Mouse (Mus musculus) urinary bladder, adult 2 months (tissue): ENCODE data around the gene Tmem37. TPM values are rescaled to one million over a fixed set of nuclear protein-coding genes. Genes with fewer than 3 reads are reported as not detected.

Experiments
- DNase-seq: peaks from one replicate; pipeline ENCODE4 v3.0.0; 2022; ENCODE audit warnings: low spot score
- polyA plus RNA-seq: library from polyadenylated mRNA; depleted of rRNA; stranded (reverse); fragments of >200 nt; gene quantifications from 2 replicates; pipeline ENCODE4 v1.2.3, GENCODE M21; 2012; rRNA removed

The Tmem37 gene
- polyA plus RNA-seq: 6.6 and 7.6 TPM in 2 replicates

DNA sequence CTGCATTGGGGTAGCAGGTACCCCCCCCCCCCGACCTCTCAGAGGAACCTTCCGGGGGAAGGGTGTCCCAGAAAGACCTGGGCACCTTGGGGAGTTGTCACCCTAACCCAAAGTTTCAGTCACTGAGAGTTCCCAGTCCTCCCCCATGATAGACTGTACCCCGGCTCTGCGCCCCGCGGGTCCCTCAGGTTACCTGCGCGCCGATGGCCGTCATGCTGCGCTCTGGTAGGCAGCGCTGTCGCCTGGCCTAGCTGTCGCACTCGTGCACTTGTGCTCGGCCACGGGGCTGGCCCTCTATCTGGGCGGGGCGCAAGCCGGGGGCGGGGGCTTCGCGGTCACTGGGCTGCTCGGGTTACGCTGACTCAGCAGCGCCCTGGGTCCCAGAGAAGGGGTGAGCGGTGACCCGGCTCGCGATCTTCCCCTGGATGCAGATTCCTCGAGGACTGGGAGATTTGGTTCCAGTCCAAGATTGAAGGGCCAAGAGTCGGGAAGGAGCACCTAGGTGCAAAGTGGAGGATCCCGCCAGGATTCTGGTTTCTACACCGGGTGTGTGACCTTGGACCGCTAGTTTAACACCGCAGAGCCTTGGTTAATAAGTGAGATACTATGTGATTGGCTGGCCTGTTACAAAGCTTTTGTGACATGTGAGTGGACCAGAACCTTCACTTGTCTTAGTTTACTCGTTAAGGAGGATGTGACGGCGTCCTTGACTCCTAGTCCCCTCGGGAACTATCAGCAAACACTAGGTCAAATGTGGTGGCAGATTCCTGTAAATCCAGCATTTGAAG lies at the start of gene Tmem37:
TSS of gene Tmem37 (minus strand) at position 556 of the 788 bp plus-strand sequence.
- DNase-seq: peak; percentile 53

DNA sequence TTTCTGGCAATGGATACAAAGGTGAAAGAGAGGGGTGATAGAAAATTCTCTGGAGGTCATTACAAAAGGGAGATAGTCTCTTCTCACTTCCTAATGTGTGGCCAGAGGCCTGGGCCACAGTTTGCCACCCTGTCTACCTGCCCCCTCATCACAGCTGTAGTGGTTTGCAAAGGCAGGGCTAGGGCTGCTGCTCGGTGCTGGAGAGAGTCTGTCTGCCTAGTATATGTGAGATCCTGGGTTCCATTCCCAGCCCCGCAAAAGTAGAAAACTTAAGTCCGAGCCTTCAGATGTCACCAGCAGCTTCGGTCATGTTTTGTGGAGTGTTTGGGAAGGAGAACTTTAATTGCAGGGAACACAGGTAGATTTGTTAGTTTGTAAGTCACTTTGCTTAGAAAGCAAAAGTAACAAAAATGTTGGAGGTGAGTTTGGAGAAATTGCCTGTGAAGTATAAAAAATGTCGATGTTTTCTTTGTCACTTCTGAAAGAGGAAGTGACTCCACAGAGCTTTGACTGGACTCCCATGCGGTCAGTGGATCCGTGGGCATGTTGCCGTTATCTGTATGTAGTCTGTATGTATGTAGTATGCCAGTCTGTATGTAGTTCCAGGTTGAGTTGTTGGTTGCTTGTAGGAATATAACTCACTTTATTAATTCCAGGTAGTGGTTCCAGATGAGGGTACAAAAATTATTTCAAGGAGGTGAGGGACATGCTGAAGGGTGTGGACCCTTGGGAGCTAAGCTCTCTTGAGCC lies 48.9 kb upstream of the Tmem37 start:
- DNase-seq: no peak

DNA sequence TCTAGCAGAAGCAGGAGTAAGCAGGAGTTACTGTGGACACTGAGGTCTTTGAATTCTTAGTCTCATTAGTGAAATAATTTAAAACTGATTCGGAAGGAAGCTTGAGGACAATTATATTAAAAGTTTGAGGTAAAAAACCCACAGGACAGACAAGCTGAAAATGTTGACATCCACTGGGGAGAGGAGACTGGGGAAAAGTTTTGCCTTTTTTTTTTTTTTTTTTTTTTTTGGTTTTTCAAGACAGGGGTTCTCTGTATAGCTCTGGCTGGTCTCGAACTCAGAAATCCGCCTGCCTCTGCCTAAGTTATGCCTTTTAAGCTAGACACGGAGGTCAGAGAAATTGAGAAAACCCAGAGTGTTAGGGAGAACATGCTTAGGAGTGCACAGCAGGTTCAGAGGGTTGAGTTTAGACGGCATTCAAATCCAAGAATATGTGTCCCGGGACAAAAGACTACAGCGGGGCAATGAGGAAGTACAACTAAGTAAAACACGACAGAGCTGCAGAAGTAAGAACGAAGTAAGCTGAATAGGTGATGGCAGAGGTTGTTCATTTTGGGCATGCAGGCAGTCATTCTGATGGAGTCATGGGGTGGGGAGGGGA lies 48.2 kb upstream of the Tmem37 start:
- DNase-seq: no peak

DNA sequence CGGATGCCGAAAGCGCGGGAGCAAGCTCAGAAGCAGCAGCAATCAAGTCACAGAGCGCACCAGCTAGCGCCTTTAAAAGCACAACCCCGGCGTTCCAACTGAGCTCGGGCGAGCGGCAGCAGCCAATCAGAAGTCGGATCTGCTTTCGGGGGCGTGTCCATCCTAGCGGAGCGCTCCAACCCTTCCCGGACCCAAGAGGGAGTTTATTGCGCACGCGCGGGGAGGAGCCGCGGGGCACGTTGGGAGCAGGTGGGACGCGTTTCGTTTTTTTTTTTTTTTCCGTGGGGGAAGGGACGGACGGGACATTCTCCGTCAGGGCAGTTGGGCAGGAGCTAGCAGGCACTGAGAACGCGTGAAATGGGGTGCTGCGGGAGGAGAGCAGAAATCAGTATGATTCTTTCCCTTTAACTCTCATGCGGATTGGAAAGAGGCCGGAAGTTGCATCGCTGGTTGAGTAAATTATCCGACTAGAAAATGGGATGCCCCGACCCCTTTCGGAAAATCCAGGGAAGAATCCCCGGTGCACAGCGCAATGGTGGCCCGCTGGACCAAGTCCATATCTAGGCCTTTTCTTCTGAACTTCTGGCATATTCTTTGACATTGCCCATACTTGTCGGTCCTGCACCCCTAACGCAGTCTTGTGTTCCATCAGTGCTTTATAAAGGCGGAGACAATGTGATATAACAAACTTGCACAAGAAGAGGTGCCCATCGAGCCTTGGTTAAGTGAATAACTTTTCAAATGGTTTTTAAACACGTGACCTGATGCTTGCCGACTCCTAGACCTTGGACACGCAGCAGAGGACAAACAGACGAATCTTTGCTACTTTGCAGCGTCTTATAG lies 47.3 kb upstream of the Tmem37 start, which contains the start of the genes Dbi and 3110009E18Rik:
TSS of gene Dbi (minus strand) at position 110 of the 843 bp plus-strand sequence.
TSS of gene 3110009E18Rik (plus strand) at position 219 of the 843 bp plus-strand sequence.
- peak; percentile 85 for DNase-seq

DNA sequence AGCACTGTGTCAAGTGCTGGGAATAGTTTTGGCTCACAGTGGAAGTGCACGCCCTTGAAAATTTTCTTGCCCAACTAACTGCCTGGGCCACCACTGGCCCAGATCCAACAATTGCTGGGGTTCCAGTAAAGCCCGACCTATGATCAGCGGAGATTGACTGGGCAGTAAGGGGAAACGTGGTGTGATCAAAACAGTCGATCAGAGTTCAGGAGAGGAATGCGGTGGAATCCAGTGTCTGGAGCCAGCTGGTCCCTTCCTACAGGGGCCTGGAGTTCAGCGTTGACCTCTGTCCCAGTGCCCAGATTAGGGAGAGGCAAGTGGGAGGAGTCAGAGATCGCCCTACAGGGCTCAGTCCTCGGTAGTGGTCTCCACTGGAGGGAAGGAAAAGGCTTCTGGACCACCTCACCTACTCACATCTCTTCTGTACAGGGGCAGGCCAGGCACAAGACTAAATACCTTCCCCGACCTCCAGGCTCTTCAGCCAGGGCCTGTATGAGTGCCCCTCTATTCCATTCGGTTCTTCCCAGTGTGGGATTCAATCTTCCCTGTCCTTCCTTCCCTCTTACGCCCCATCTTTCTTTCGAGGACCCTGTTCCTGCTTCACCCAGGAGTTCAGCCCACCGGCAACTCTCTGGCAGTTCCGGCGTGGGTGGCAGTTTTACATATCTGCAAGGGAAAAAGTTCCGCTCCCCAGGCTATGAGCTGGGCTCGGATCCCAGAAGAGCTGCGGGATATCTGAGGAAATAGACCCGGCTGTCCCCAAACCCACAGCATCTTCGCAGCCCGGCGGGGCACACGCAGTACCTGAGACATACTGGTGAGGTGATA lies 46.5 kb upstream of the Tmem37 start:
- peak; percentile 32 for DNase-seq

DNA sequence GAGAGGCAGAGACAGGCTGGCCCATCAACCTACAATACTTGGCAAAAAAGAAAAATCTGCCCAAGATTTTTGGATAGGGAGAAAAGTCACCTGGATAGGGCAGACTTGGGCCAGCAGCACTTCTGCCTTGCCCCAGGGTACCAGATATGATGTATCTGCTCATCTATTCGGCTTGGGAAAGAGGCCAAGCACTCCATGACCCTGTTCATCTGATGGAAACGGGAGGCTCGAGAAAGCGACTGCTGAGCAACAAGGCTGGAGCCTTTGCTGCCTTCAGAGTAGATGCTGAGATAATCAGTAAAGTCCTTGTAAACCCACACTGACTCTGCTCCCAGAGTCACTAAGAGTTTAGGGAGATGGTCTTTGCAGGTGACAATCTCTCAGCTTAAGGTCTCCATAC lies 45.5 kb upstream of the Tmem37 start:
- DNase-seq: no peak

DNA sequence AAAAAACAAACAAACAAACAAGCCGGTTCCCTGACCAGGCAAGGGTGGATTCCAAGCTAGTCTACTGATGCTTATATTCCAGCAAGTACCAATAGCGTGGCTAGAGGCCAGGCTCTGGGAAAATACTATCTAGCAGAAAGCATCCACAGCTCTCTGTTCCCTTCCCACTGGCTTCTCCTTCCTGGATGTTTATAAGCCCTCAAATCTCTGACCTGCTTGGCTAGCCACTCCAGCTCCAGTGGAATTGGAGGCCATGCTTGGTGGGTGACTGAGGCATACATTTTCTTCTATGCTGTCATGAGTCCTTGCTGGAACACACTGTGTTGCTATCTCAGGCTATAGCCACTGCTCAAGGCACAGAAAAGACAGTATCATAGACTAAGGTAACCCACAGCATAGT lies 45.0 kb upstream of the Tmem37 start:
- DNase-seq: no peak

DNA sequence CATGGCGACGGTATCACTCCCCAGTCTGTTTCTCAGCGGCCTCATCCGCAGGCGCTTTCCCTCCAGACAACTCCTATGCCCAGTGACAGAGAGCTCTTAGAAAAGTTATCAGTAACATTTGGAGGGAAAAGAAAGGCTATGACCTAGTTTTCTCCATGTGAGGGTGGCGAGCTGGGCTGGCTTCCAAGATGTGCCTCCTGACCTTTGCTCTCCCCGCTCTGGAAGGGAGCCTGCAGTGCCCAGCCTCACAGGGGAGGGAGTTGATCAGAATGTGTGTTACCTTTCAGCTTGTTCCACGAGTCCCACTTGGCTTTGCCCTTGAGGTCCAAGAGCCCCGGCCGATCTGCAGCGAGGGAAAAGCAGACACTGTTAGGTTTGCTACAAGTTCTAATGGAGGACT lies 42.2 kb upstream of the Tmem37 start:
- no peak for DNase-seq

DNA sequence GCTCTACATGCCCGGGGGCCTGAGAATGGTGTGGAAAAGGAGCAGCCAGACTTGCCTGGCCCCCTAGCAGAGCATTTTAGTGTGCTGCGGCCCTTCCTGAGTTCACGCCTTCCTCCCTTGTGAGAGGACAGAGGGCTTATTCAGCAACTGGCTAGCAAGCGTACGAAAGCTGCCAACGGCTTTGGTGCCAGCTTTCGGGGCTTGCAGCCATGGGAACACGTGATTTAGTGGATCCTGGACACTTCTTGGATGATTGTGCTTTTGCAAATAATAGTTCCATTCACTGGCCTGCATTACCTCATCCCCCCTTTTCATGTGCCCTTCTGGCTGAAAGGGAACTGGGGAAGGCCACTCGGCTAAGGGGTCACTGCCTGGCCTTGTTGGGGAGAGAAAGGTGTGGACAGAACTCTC lies 41.8 kb upstream of the Tmem37 start:
- DNase-seq: no peak

DNA sequence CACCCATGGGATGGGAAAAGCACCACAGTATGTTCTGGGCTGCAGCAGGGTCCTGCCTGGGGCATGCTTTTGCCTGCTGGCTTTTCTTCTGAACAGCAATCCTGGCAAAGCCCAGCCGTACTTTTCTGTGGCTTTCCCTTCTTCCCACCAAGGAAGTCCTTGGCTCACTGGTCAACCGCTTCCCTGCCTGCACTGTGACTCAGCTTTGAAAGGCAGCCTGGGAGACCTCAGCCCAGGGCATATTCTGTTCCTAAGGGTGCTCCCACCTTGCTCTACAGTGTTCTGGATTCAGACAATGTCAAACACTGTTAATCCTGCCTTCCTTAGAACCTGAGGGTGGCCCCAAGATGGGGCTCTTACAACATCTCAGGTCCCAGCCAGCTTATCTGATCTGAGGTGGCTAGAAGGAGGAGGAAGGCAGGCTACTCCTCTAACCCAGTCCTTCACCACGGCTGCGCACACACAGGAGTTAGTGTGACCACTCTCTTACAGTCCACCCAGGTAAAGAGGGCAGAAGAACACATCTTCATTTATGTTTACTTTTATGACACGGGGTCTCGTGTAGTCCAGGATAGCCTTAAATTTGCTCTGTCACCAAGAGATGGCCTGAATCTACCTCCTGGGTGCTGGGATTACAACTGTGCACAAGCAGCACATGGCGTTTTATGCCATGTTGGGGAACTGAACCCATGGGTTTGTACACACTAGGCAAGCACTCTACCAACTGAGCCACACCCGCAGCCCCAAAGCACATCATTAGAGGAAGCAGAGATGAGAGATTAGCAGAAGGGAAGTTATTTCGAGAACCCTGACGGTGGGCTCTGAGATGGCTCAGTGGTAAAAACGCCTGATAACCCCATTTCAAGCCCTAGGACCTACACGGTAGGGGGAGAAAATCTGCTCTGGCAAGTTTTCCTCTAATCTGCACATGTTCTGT lies 38.6 kb upstream of the Tmem37 start:
- no peak for DNase-seq

DNA sequence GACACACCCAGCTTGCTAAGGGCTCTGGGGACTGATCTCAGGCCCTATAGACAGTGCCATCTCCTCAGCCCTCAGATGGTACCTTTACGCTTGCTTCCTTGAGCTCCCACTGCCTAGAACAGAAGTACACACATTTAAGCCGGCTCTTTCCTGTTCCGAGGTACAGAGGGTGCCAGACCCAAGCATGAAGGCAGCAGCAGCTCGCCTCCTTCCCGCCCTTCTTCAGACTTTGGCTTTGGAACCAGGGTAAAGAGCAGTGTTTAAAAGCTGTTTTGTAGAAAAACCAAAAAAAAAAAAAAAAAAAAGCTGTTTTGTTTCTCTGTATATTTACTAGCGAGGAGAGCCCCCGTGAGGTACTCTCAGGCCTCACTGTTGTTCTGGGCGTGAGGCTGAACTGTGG lies 37.9 kb upstream of the Tmem37 start:
- DNase-seq: no peak

DNA sequence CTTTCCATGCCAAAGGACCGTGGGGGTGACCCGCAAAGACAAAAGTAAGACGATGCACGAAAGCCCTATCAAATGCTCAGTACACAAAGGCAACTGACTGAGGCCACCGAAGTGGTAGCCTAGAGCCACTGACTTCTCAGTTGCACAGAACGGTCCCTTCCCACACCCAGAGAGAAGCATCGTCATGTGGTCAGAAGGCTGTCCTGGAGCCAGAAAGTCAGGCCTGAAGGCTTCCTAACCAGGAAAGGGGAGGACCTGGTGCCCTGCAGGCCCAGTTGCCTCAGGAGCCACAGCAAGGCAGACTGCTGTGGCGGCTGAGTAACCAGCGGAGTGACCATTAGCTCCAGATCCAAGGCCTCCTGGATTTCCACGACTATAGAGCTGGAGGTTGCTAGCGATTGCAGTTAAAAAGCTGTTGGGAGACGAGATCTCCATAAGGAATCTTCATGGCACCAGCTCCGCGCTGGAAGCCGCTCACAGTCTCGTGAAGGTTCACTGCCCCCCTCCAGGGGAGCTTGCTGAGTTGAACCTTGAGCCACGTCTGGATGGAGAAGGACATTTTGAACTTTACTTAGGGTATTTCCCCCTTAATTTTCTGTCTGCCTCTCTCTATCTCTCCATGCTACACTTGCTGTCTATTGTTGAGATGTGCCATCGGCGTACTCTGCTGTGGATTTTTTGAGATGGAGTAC lies 36.0 kb upstream of the Tmem37 start:
- no peak for DNase-seq

DNA sequence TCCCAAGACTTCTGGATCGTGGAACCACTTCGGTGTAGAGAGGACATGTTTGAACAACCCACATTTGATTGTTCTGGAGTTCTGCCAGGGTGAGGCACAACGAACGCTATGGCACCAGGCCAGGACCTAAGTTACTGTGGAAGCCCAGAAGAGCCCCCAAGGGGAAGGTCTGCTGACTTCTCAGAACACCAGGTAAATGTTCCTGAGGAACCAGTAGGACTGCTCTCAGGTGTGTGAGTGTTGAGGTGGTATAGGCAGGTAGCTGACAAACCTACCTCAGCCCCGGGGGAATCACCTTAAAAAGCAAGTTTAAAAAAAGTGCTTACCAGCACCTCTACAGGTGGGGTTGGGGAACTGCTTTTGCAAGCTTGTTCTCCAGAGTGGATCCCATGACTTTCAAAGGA lies 31.7 kb upstream of the Tmem37 start:
- no peak for DNase-seq

DNA sequence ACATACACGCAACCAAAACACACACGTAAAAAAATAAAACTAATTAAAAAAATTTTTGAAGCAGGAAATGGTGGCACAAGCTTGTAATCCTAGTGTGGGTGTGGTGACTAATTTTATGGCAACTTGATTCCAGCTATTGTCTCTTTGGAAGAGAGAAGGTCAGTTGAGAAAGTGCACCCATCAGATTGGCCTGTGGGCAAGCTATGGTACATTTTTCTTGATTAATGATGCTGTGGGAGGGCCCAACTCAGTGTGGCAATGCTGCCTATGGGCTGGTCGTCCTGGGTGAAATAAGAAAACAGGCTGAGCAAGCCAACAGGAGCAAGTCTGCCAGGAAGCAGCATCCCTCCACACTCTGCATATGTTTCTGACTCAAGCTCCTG lies 27.3 kb upstream of the Tmem37 start:
- DNase-seq: no peak

DNA sequence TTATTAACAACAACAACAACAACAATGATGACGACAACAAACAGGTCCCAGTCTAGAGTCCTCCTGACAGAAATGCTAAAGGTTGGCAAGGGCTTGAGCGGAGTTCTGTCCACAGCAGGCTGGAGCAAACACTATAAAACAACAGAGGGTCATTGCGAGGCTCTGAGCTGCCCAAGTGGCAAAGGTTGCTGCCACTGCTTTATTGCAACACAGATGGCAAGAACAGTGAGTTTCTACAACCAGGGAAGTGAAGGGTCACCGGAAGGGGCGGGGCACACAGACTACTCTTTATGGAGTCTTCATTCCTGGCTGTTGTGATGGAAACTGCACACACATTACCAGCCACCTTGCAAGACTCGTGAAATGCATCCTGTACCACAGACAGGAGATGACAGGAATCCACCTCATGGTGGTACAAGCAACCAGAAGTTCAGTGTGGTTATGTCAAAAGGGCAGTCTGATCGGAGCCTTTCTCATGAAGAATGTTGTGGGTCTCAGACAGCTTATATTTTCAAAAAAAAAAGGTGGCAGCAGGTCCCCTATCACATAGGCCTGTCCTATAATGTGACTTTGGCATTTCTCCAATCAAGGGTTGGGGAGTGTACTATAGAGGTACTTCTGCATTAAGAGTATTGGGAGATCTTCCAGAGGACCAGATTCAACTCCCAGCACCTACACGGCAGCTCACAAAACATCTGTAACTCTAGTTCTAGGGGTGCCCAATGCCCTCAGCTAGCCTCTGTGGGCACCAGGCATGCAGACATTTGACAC lies 26.8 kb upstream of the Tmem37 start:
- no peak for DNase-seq

DNA sequence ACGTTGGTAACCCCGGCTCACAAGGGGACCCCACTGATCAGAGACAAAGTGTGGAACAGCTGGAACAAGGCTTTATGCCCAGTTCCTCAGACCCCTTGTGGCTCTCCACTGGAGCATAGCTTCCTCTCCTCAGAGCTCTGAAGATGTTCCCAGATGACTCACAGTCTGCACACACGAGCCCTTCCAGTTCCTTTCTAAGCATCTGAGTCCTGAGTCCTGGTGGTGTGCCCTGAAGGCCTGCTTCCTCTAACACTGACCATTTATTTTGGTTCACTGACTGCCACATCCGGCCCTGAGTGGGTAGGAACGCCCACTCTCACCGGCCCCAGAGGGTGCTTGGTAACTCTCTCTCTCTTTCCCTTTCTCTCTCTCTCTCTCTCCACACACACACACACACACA lies 25.6 kb upstream of the Tmem37 start:
- no peak for DNase-seq

DNA sequence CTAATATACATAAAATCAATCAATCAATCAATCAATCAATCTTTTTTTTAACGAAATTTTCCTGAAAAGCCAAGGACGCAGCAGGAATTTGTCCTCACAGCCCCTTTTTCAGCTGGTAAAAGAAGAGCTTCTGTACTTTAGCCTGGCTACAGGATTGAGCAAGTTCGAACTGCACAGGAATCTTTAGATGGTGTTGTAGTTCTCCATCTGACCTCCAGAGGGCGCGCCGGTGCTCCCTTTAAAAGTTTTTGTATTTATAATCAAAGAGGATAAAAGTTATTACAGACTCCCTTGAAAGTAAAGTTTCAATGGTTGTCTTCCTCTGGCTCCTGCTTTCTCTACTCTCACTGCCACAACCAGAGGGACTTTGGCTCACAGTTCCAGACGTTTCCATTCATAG lies 24.5 kb upstream of the Tmem37 start:
- DNase-seq: peak; percentile 56

DNA sequence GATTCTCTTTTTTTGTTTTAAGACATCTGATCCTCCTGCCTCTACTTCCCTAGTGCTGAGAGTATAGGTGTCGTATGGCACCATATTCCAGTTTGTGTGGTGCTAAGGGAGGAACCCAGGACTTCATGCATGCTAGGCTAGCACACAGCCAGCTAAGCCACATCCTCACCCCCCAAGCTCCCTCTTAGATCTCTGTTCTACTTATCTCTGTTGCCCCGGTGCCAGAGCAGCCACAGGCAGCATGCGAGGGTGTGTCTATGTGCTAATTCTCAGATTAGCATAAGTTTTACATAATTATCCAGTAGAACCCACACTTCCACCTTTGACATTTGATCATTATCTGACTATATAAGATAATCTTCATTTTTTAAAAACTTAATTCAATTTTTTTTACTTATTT lies 21.0 kb upstream of the Tmem37 start:
- DNase-seq: no peak
